Mouse (Mus musculus) T-cell, adult 66 days (primary cell): ENCODE measurements around the gene Ppp1r3f. TPM values are rescaled to one million over a fixed set of nuclear protein-coding genes. Genes with fewer than 3 reads are reported as not detected.

Experiments
- total RNA-seq, 2 experiments: library from RNA; stranded (reverse); gene quantifications; 3 replicates in 1 of 2; 4 replicates in 1 of 2; pipeline ENCODE4 v1.2.4; 2023

The Ppp1r3f gene
- total RNA-seq, result 10 to 100 TPM; 13.8 to 19.6 TPM

DNA sequence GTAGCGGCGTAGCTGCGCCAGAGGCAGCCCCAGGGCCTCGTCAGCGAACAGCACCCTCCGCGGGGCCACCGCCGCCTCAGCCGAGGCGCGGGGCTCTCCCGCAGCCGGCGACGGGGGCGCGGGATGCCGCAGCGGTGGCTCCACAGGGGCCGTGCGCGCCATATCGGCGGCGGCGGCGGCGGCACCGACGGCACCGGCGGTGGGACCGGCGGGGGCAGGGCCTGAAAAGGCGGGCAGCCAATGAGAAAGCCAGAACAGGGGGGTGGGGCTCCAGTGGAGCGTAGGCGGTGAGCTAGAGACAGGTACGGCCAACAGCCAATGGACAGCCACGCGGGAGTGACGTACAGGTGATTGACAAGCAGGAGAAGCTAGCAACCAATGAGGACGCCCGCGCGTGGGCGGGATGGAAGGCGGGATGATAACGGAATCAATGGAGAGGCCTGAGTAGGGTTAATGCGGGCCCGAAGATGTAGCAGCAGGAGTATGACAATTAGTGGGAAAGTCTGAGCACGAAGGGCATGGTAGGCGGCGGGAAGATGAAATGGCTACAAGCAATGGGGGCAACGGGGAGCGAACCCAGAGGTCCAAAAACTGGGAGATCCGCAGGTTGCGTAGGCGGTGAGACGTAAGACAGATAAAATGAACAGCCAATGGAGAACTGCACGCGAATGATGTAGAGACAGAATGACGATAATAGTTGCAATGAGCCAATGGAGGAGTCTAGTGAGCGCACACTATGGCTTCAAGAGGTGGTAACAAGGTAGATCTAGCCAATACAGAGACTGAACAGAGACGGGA lies at the start of gene Ppp1r3f:
Gene Ppp1r3f, minus strand, starts transcription at position 197 of the 798 bp plus-strand sequence.

DNA sequence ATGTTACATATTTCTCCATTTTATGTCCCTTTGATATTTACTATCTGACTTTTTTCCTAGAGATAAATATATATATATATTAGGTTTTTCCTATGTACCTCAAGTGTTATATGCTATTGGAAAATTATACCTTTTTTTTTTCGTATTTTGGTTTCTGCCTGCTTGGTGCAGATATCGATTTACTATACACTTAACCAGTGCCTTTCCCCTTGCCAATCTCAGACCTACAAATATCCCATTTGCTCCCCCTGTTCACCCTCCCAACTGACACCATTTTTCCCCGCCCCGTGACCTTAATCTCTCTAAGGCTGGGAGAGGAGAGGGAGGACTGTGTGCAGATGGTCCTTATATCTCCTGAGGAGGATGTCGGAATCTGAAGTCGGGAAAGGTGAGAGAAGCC lies 32.7 kb upstream of the Ppp1r3f start, which contains the start of gene Cacna1f:
Gene Cacna1f, plus strand, starts transcription at position 301 of the 400 bp plus-strand sequence.

DNA sequence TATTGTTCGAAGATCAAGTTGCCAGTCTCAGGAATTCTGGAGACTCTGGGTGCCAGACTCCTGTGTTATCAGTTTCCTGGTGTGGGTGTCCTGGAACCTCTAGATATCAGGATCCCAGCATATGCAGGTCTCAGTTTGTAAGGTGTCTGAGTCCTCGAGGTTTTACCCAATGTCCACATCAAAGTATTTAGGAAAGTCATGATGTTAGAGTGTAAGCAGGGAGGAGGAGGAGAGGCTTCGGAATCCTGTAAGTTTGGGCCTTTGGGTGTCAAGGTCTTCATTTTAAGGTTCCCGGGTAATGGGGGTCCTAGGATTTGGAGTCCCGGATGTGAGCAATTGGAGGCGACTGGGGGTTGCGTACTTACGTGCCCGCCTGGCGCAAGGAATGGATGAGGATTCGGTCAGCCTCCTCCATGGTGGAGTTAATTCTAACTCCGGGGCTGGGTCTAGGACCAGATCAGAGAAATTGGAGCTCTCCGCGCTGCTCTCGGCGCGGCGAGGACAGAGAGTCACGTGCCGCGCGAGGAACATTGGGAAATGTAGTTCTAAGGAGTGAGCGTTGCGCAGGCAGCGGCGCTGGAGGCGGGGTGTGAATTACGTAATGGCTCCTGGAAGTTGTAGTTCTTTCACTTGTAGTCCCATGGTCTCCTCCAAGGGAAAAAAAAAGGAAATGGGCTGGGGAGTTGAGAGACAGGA lies 30.9 kb upstream of the Ppp1r3f start, which contains the start of gene Ccdc22:
Gene Ccdc22, minus strand, starts transcription at position 639 of the 696 bp plus-strand sequence.

DNA sequence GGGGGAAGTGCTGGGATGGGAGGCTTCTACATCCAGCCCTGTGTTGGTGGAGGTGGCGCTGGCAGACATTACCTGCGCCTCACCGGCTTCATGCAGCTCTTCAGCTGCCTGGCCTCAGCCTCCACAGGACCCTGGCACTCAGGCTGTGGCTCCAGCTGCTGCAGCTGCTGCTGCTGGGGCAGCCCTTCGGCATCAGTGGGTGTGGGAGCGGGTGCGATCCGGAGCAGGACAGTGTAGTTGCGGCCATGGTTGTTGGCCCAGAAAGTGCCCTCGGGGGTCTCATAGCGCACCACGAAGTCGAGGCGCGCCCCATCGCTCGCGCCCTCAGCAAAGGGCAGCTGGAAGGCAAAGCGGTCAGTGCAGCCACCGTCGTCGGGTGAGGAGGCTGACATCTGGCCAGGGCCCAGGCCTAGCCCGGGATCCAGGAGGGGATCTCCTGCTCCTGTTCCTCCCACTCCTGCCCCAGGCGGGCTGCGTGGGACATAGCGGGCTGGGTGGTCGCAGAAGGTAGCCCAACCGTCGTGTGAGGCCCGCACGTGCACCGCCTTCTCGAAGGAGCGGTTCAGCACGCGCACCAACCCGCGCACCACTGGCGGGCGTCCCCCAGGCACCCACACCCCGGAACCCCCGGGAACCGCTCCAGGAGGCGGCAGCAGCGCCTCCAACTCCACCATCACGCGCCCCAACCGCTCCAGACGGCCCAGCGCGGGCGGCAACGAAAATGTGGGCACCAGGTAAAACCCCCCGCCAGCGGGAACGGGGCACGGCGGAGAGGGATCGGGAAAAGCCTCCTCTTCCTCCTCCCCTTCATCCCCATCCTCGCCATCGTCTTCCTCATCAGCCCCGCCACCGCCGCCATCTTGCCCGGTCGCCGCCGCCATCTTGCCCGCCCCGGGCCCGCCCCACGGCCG lies 652 bp downstream of the Ppp1r3f start, which contains the start of gene Foxp3:
Gene Foxp3, plus strand, starts transcription at position 469 of the 911 bp plus-strand sequence.

Other genes with a start within 250 kb of the Ppp1r3f start
- gene Usp27x, start 198.5 kb downstream of the Ppp1r3f start, total RNA-seq, result 1 to 10 TPM in 1 of 2 experiments, under 1 TPM in 1; 0.87 to 1.0 TPM
- 10 to 100 TPM; 24.9 to 29.5 TPM for gene Foxp3, start 639 bp downstream of the Ppp1r3f start, total RNA-seq
- 10 to 100 TPM; 23.3 to 32.6 TPM for gene Ccdc22, start 31.2 kb upstream of the Ppp1r3f start, total RNA-seq
- gene Cacna1f, start 32.8 kb upstream of the Ppp1r3f start, total RNA-seq, result under 1 TPM in 1 of 2 experiments, not detected in 1; 0.30 TPM
- 1 to 10 TPM; 1.2 to 1.3 TPM for gene Syp, start 64.2 kb upstream of the Ppp1r3f start, total RNA-seq
- gene Prickle3, start 83.0 kb upstream of the Ppp1r3f start, total RNA-seq, result 10 to 100 TPM; 29.7 to 31.5 TPM
- gene Plp2, start 97.1 kb upstream of the Ppp1r3f start, total RNA-seq, result 10 to 100 TPM; 40.6 to 42.5 TPM
- gene Magix, start 107.0 kb upstream of the Ppp1r3f start, total RNA-seq, result not detected
- 10 to 100 TPM; 46.6 to 47.9 TPM for gene Gpkow, start 122.8 kb upstream of the Ppp1r3f start, total RNA-seq
- 100 to 1,000 TPM in 1 of 2 experiments, 10 to 100 TPM in 1; 96.7 to 116 TPM for gene Wdr45, start 140.1 kb upstream of the Ppp1r3f start, total RNA-seq
- gene Gm45208, start 148.0 kb upstream of the Ppp1r3f start, total RNA-seq, result not detected
- 10 to 100 TPM; 18.8 to 20.1 TPM for gene Praf2, start 154.2 kb upstream of the Ppp1r3f start, total RNA-seq
- gene Ccdc120, start 176.6 kb upstream of the Ppp1r3f start, total RNA-seq, result not detected
- 10 to 100 TPM; 20.3 to 30.5 TPM for gene Tfe3, start 188.3 kb upstream of the Ppp1r3f start, total RNA-seq
- gene Gripap1, start 215.5 kb upstream of the Ppp1r3f start, total RNA-seq, result 100 to 1,000 TPM; 164 to 170 TPM
- 1 to 10 TPM; 1.4 to 2.0 TPM for gene Kcnd1, start 248.0 kb upstream of the Ppp1r3f start, total RNA-seq